Mouse (Mus musculus) brain, embryonic 14.5 days (tissue): ENCODE measurements around the gene Prrc2b.

ENCODE experiments used
- CTCF ChIP-seq: fragments of 200-500 bp; IDR thresholded peaks from 2 replicates; pipeline ENCODE4 v1.5.1; 2012; ENCODE audit warnings: inconsistent platforms, mild to moderate bottlenecking, moderate library complexity, borderline replicate concordance; ENCODE audit not compliant: insufficient read depth, insufficient read length; ENCODE audit errors: extremely low read depth
- POLR2A ChIP-seq: fragments of 200-500 bp; IDR thresholded peaks from 2 replicates; pipeline ENCODE4 v1.6.1; 2012; ENCODE audit warnings: mild to moderate bottlenecking, inconsistent platforms, borderline replicate concordance; ENCODE audit not compliant: poor library complexity, insufficient read depth, insufficient read length, severe bottlenecking; ENCODE audit errors: extremely low read depth

DNA sequence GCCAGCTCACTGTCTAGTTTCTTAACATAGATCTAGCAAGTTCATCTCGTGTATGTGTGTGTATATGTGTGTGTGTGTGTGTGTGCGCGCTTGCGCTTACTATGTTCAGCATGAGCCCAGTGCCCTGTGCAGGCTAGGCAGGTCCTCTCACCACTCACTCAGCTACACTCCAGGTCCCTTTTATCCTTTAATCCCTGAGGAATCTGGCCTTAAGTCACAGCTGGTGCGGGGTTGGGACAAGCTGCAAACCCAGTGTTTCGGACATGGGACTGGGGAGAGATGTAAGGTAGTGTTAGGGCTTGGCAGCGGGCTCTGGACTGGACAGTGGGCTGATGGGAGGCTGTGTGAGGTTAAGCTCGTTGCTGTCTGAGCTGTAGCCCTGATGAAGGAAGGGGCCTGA is 19.1 kb downstream of the Prrc2b start:
- no peak for TF ChIP-seq POLR2A
- TF ChIP-seq CTCF = no peak
